Mouse (Mus musculus) ES-E14 (cell line): ENCODE data around the gene Rbl2.

Experiments
- CHD2 ChIP-seq: IDR thresholded peaks from 2 replicates; pipeline ENCODE4 v1.6.1; 2014; ENCODE audit warnings: mild to moderate bottlenecking, low read depth, low read length, inconsistent platforms
- HCFC1 ChIP-seq: IDR thresholded peaks from 2 replicates; pipeline ENCODE4 v1.6.1; 2012; ENCODE audit warnings: low read length, inconsistent platforms, borderline replicate concordance; ENCODE audit not compliant: insufficient read depth
- ZC3H11A ChIP-seq: IDR thresholded peaks from 2 replicates; pipeline ENCODE4 v1.6.1; 2012; ENCODE audit warnings: low read depth, mild to moderate bottlenecking, inconsistent platforms, low read length, borderline replicate concordance

- TF ChIP-seq ZC3H11A (no peak), HCFC1 (no peak), CHD2 (no peak)
These were observed 79.4 kb downstream of the Rbl2 start for GRCm38 (mm10) chr8:91149298-91149697.
